Mouse (Mus musculus): Measurements from ENCODE around the gene Vmp1.

DNA sequence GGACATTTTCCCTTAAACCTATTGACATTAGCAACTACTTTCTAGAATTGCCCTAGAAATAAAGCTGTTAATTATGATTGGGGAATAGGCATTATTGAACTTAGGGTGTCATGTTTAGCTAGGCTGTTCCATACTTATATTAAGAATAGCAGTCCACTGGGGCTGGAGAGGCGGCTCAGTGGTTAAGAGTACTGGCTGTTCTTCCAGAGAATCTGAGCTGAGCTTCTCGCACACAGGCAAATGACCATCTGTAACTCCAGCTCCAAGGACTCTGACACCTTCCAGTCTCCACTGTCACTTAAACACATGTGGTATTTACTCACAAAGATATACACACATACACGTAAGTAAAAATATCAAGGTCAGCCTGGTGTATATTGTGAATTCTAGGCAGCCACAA is 86.7 kb downstream of the Vmp1 start:
- TF ChIP-seq CTCF (conservative IDR thresholded peaks at IDR 0.05; ENCODE audit: insufficient read depth, insufficient read length, low read depth, low read length): no peak
- TF ChIP-seq POLR2A (IDR thresholded peaks at IDR 0.05; ENCODE audit: low read depth, low read length): no peak
